Mouse (Mus musculus) gastrocnemius, adult 8-10 months (tissue): ENCODE measurements around the gene Dlg2. TPM values are rescaled to one million over a fixed set of nuclear protein-coding genes. Genes with fewer than 3 reads are reported as not detected.

Source experiments
- DNase-seq, 2 experiments: peaks; one replicate each; pipeline ENCODE4 v3.0.0; 2022; ENCODE audit warnings: low spot score in 2 of 2
- total RNA-seq, 4 experiments: library from RNA; stranded (reverse); gene quantifications; 2 replicates each; pipeline ENCODE4 v1.2.4; 2022

The Dlg2 gene
- total RNA-seq, 4 experiments from 2014 or later = 0.21 to 0.94 (median 0.48) TPM

DNA sequence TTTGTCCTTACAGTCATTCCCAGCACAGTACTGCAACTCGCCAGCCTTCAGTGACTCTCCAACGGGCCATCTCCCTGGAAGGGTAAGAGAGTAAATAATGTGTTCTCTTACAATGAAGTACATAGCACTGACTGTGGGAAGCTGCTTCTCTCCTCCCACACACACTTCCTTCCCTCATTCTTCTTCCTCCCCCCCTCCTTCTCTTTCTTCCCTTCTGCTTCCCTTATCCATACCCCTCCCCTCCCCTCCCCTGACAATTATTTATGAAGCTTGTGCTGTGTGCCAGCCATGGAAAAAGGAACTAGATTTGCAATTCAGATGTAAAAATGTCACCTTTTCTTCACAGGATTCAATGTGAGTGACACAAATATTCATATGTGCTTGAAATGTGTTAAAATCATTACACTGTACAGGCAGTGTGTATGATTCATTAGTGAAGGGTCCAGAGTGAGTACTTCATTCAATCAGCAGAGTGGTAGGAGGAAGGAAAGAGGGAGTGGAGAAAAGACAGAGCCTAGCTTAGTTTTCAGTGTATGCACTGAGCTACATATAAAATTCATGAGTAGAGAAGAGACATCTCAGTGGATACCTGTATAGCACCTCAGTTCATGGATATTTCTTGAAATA is 1564.4 kb downstream of the Dlg2 start:
- DNase-seq = no peak

DNA sequence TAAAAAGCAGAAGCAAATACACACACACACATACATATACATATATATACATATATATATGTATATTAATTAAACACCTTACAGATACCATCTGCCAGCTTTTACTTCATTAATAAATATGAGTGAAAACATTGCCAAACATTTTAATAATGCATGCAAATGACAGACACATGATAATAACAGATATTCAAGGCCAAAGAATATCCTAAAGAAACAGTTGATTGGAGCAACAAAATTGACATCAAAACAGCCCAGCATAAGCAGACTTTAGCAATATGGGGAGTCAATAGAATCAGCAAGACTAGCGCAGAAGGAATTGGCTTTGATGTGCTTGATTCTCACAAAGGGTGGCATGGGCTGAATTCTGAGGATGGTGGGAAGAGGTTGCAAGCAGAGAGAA is 1568.5 kb downstream of the Dlg2 start:
- no peak for DNase-seq

DNA sequence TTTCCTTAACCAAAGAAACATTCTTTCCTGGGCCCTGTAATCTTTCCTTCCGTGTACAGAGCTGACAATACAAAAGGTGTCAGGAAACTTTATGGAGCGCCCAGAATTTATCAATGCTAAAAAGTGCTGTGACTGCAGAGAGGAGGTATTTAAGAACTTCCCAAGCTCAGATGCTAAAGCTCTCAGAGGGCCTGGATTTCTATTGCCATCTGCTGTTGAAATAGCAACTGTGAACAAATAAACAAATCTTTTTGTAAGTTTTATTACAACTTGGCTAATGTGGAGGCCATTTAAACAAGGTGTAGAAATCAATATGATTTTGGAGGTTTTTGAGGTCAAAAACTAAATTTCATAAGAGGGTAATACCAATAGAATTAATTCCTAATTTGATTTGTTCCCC is 1570.8 kb downstream of the Dlg2 start:
- no peak for DNase-seq

DNA sequence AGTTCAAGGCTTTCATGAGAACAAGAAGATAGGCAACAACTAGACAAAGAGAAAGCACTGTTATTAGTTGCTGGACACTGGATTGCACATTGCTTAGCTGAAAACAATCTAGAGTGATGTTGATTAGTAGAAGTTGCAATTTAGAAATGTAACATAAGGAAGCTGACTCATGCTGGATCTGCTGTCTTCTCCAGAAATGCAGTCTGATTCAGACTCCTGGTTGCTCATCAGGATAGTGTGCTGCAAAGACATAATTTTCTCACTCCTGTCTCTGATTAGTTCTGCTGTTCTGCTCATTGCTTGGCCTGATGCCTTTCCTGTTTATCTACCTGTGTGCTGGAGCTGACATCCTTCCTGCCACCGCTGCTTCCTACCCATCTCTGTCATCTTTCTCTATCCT is 1572.4 kb downstream of the Dlg2 start:
- DNase-seq = no peak

DNA sequence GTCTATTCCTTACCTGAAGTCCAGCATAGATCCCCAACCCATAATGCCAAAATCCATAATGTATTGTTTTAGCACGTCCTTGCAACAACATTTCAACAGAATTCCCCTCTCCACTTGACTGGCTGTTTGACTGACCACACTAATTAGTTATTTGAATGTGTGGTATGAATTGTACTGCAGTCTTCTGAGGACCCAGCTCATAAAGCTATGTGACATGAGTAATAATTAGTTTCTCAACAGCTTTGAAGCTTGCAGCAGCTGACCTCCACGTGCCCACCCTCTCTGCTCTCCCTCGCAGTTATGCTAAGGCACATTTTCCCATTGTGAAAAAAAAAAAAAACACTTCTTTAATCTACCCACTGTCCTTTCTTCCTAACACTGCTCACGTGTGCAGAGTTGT is 1590.4 kb downstream of the Dlg2 start:
- DNase-seq = no peak

DNA sequence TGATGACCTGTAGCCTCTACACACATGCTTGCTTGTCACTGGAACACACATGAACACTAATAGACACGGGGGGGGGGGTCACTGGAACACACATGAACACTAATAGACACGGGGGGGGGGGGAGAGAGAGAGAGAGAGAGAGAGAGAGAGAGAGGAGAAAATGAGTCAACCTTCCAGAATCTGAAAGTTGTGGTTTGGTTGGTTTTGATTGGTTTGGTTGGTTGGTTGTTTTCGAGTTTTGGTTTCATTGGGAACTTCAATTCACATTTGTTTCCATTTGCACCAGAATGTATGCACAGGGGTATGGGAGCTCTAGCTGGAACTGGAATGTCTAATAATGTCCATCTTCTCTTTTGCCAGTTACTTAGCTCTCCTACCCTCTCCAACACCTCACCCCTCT is 1611.0 kb downstream of the Dlg2 start:
- DNase-seq = no peak

DNA sequence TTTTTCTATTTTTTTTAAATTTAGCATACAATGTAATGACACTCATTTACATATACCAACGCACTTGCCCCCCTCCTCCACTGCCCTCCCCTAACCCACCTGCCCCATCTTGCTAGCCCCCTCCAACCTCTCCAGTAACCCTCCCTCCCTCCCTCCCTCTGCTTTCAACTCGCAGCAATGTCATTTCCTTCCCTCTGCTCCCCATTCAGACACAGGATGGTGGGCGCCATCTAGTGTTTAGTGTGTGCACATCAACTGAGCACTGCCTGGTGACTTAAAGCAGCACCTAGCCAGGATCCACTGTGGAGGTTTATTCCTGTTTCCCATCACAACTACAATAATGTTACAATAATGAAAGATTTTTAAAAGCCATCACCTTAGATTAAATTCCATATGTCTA is 1617.4 kb downstream of the Dlg2 start:
- no peak for DNase-seq

DNA sequence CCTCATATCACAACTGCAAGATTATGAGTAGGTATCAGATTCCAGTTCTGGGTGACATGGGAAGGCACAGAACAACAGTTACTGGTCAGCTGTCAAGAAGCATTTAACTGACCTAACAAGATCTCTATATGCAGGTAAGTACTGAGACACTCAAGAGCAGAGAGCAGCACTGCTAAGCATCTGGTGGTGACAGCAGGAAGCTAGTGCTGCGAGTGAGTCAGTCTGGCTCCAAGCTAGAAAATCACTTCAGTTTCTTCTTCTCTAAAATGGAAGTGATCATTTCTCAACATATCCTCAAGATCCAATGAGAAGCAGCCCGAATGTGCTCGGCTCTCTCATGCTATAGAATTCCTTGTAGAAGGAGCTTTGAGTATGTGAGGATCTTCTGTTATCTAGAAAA is 1618.7 kb downstream of the Dlg2 start:
- no peak for DNase-seq

DNA sequence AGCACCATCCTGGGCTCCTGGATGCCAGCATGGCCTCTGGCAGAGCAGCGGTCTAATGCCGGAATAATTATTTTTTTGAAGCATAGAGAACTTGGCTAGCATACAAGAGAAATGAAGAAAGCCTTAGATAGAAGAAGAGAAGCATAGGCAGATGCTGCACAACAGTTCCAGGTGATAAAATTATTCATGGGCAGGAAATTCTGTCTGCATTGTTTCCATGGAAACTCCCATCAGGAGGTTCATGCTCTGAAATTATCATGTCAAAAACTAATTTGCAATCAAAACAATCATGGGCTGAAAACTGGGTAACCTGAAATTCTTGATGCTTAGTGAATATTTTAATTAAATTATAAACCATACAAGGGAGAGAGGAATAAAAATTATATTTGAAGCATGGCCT is 1624.4 kb downstream of the Dlg2 start:
- no peak for DNase-seq

DNA sequence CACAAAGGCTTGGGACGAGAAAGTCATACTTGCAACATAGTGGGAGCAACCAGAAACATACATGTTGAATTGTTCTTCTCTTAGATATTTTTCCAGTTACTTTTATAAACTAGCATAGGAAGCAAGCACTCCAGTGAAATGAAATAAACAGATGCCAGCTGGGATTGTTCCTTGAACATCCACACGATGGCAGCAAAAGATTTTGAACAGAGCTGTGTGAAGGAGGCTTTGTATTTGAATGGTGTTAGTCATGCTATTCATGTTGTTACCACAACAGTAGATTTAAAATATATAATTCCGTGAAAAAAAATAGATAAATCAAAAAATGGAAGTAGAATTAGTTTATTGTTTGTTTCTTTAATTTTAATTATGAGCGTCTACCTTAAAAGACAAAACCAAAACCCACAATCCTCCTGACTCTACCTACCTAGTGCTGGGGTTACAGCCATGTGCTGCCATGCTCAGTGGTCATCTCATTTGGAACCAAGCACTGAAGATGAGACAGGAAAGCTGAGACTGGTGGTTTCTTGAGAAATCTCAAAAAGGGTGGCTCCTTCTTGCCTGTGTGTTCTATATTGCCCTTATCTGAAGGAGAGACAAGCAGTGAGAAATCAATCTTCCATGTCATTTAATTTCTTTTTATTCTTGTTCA is 1626.5 kb downstream of the Dlg2 start:
- DNase-seq = no peak

DNA sequence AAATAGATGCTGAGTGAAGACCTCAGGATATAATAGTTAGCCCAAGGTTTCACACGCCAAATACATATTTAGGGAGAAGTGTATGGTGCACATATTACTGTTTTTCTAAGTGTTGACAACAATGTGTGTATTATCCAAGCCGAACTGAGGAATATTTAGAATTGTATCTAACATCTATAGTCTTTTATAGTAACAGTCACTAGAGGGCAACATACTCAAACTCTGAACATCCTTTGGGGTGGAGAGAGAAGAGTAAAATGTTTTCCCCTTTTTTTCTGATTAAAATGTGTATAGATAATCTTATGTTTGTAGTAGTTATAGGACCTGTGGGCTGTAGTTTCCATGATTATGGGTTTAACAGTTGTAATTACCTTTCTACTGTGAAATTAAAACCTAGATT is 1629.0 kb downstream of the Dlg2 start:
- DNase-seq = no peak

DNA sequence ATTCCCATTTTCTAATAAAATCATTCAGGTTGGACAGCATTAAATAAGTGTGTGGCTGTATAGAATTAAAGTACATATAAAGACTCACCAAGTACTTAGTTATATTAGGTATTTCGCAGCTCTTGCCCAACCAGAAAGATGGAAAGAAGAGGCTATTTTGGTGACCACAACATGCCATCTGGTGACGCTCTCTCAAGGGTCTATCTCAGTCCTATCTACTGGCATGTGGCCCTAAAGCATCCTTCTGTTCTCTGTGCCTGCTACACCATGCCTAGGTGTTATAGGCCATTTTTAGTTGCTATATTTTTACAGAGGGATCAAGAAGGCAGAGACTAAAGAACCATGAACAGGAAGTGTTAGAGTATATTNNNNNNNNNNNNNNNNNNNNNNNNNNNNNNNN is 1629.5 kb downstream of the Dlg2 start:
- DNase-seq = no peak

DNA sequence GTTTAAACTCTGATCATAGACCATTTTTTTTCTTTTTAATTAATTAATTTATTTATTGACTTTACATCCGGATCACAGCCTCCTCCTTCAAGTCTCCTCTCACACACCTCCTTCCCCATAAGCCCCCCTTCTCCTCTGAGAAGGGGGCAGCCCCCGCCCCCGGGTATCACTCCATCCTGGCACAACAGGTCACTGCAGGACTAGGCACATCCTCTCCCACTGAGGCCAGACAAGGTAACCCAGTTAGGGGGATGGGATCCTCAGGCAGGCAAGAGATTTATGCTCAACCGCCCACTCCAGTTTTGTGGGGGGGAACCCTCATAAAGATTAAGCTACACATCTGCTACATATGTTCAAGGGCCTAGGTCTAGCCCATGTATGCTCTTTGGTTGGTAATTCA is 1636.6 kb downstream of the Dlg2 start:
- no peak for DNase-seq

DNA sequence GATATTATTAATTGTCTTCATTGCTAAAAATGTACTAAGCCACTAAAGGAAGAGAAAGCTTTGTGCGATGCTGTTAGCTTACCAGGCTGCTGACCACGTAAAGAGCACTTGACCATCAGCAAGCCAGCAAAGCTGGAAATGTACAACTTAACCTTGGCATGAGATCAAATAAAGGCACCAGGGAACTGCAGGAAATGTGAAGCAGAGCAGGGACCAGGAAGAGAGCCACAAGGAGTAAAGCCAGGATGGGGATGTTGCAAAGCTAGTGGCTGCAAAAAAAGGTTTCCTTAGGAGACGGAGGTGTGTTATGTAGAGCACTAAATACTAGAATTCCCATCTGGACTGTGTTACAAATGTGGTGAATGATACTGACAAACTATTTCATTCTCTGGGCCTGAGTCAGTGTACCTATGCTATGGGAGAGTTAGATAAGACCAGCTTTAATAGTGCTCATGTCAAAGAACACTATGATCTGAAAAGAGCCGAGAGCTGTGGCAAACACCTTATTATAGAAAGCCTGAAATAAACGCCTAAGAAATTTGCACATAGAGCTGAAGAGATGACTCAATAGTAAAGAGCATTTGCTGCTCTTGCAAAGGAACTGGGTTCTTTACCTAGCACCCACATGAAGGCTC is 1638.9 kb downstream of the Dlg2 start:
- DNase-seq = no peak

DNA sequence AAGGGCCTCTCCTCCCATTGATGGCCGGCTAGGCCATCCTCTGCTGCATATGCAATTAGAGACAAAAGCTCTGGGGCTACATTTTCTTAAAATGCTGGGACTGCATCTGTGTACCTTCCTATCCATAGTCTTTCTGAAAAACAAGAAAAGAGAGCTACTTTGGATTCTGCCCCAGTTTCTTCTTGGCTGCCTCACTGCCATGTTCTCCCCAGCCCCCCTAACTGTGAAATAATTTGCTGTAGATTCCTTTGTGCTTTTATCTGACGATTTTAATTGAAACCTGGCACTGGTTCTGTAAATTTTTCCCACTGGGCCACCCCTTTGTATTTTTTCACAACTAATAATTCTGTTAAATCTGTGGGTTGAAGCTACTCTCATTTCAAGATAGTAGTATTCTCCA is 1646.8 kb downstream of the Dlg2 start:
- no peak for DNase-seq

DNA sequence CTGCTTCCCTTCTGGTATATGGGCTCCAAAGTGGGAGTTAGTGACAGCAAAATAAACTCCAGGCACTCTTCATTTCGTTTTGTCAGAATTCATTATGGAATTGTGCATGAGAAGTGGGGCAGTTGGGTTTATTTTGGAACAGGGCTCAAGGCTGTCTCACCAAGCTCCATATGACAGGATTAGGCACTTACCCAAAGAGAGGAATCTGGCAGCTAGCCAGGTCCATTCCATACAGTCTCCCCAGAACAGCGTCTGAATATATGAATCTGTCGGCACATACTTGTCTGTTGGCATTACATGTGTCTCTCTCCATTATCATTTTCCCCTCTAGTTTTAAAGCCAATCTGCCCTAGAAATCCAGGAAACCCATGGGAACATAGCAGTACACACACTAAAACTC is 1649.4 kb downstream of the Dlg2 start:
- no peak for DNase-seq

DNA sequence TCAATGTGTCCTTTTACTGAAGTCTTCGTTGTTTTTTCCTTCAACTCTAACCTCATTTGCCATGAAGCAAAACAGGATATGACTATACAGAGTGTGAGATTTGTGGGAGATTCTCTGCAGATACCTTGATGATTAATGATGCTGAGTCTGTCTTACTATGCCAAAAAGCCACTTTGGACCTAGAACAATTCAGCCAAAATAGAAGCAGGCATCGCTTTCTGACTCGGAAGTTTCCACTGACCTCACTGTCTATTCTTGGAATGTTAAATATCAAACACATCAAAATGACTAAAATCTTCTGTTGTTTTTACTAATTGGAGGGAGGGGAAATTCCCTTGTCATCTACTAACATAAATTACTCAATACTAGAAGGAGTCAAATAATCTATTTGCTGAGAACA is 1657.8 kb downstream of the Dlg2 start:
- DNase-seq = no peak

DNA sequence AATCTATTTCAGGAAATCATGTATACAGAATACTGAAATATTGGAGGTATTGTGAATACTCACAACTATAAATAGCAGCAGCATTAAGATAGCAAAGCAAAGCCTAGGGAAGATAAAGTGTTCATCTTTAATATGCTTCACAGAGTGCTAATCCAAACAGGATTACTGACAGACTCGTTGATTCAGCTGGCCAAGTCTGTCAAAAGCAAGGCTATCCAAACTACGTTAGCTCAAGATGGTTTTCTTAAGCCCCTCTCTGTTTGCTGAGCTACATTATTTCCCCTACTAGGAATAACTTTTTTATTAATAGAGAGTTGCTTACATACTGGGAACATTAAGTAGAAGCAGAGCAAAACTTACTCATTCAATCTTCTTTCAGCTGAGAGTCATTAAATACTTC is 1659.2 kb downstream of the Dlg2 start:
- no peak for DNase-seq

DNA sequence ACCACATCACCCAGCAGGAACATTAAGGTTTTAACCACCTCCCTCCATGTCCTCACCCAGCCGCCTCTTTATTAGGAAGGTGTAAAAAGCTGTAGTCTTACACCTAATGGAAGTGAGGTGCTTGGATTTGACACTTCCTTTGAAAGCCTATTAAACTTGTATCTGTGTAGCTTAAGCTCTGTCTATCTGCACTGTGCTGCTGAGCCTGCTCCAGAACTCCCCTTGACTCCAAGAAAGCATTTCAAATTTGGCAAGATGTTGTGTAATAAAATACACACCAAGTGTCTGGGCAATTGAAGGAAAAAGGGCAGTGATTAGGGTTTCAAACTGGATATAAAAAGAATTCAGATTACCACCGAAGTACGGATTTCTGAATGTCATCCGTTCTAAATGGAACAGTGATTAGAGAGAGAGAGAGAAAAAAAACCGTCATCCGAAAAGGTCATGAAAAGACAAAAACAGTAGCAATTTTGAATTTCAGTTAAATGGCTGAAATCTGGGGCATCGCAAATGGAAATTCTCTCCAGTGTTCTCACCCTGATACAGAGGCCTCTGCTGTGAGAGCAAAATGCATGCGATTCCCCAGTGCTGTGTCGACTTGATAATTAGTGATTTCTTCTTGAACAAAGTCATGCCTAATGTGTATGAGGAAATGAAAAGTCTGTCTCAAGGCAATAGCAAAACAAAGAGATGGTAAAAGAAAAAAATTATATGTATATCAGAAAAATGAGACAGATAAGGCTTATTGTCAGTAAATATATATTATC is 1663.8 kb downstream of the Dlg2 start:
- no peak for DNase-seq

DNA sequence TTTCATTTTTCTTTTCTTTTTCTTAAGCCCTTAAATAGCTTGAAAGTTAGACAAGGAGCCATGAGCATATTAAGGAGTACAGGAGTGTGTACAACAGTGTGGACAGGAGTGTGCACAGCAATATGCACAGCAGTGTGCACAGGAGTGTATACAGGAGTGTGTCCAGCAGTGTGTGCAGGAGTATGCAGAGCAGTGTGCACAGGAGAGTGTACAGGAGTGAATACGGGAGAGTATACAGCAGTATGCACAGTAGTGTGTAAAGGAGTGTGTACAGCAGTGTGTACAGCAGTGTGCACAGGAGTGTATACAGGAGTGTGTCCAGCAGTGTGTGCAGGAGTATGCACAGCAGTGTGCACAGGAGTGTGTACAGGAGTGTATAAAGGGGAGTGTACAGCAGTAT is 1671.0 kb downstream of the Dlg2 start:
- DNase-seq = no peak

DNA sequence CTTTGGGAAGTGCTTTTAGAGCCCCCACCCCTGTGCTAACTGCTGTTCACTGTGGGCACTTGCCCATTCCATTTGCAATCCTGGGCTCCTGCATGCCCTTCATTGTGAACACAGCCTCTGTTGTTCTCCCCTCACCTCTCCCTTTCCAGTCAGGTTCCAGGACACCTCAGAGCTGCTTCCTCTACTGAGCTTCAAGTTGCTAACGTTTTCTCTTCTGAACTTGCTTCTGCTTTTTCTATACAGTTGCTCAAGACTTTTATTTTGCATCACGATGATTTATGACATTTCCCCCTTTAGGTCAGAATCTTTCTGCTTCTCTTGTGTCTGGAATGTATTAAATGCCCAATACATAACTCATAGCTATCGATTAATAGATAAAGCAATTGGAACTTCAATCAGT is 1674.3 kb downstream of the Dlg2 start:
- DNase-seq = no peak

DNA sequence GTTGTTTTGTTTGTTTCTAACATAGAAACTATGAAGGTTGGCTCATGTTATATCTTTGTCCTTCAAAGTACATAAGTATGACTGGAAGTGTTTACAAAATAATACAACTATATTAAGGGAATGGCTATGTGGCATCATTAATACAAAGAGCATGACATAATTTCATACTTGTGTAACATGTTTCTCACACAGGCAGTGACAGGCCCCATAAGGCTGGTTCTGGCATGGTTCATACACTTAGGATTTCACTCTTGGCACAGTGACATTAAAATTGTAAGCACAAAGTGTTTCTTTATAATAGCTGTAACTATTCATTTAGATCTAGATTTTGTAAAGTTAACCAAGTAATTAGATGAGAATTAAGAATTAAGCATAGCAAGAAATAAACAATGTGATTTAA is 1678.1 kb downstream of the Dlg2 start:
- DNase-seq = no peak
